Mouse (Mus musculus) effector memory CD4-positive, alpha-beta T cell, adult 5 months (primary cell): ENCODE data around the gene Gm43191. TPM values are rescaled to one million over a fixed set of nuclear protein-coding genes. Genes with fewer than 3 reads are reported as not detected.

Experiments used
- polyA plus RNA-seq: library from polyadenylated mRNA; unstranded; fragments of 100-300 nt; shearing (Covaris generic); gene quantifications from one replicate; pipeline ENCODE4 v1.2.1, GENCODE M21; 2017

Gene Gm43191
- polyA plus RNA-seq, result not detected

DNA sequence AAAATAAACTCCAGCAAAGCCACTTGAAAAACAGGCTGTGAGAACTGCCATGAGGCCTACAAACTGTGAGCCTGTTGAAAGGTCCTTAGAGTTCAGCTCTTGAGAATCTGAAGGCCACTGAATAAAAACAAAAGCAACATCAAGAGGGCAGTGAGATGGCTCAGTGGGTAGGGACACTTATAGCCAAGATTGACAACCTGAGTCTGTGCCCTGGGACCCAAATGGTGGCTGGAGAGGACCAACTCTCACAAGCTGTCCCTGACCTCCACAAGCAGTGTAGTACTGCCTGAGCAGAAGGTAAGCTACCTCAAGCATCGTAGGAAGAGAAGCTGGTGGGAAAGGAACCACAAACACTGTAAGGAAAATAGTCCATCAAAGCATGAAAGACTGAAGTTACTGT, at the start of gene Gm43191:
TSS of gene Gm43191 (minus strand) at position 101 of the 400 bp plus-strand sequence.

DNA sequence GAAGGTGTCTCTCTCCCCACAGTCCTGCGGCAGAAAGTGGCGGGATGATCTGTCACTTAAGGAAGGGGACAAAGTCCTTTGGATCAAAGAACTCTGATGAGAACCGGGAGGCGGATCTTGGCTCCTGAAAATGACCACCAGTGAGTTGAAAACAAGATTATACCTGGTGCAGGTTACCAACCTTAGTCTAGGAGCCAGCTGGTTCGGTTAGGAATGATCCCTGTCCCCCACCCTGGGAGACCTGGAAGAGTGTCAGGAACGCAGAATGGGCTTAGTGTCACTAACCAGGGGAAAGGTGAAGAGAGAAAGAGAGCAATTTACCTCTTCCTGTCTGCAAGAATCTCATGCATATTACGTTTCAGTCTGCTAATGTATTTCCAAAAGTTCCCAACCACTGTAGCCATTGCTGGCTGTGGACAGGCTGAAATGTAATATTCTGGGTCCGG, 31.4 kb upstream of the Gm43191 start, which contains the start of gene Slc35a3:
TSS of gene Slc35a3 (minus strand) at position 396 of the 446 bp plus-strand sequence.

DNA sequence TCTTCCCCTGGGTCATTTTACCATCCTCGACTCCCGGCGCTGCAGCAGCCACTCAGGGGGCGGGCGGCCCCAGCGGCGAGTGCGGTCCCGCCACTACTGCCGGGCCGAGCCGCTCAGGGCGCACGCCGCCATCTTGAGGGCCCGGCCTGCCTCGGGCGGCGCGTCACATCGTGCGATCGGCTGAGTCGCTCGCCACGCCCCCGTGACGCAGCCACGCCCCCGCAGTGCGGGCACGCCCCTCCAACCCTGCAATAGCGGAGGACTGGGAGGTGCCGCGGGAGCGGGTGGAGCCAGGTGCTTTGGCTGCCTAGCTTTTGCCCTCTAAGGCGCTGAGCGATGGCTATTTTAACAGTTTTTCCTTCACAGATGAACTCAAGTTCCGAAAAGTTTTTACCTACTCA, 18.6 kb downstream of the Gm43191 start, which contains the start of gene Mfsd14a:
TSS of gene Mfsd14a (minus strand) at position 215 of the 401 bp plus-strand sequence.

DNA sequence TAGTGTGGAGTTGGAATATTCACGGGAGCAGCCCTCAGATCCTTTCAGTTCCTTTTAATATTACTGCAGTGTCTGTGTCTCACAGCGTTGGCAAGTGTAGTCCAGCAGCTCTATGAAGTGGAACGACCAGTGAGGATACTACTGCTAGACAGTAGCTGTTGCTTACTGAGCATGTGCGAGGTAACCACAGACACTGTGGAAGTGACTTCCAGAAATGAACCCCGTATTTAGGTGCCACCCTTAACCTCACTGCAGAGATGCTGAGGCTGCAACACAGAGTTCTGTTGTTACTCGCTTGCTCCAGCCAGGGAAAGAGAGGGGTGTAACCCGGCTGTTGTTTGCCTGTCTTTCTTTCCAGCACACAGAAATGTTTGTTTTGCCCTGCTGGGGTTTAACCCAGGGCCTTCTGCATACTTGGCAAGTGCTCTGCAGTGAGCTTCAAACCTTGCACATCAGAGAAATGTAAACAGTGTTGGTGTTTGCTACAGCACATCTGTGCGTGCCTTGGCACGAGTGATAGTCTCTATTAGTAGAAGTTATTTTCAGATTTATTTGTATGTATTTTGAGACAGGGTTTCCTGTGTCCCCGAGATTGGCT, 66.7 kb downstream of the Gm43191 start, which contains the start of gene Trmt13:
TSS of gene Trmt13 (minus strand) at position 293 of the 598 bp plus-strand sequence.

DNA sequence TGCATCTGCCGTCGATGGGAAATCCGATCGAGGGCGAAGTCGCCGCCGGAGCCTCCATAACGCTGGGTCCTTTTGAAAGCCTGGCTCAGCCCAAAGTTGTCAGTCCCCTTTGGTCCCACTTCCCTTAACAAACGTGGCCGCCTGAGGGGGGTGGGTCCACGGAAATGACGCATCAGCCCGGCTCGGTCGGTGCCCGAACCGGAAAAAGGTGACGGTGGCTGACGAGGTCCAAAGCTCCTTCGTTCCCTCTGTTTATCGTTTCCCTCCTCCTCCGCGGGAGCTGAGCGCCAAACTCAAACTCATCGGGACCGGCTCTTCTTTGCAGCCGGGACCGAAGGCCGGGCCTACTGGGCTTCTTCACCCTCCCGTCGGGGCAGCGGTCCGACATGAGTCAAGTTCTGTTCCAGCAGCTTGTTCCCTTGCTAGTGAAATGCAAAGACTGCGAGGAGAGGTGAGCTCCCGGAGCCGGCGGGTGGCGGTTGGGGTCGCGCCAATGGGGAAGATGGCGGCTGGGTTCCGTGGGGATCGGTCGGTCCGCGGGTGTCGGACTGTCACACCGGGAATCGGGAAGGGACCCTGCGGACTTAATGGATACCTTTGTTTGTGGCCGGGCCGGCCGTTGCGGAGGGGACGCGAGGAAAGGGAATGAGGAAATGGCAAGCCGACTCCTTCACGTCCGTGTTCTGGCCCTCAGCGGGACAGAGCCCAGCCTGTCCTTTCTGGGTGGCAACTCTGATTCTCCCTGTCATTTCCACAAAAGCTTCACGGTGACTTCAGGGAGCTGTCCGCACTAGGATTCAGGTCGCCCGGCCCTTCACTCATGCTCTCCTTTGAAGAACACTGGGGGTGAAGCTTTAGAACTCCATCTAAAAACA, 86.1 kb downstream of the Gm43191 start, which contains the start of gene Sass6:
TSS of gene Sass6 (plus strand) at position 255 of the 875 bp plus-strand sequence.

Other genes with a start within 250 kb of the Gm43191 start
- gene Rtca, start 173.1 kb downstream of the Gm43191 start, polyA plus RNA-seq, result 31.0 TPM
- 10.7 TPM for gene Dbt, start 168.2 kb downstream of the Gm43191 start, polyA plus RNA-seq
- 1.1 TPM for gene Lrrc39, start 118.3 kb downstream of the Gm43191 start, polyA plus RNA-seq
- gene Sass6, start 86.3 kb downstream of the Gm43191 start, polyA plus RNA-seq, result 3.8 TPM
- gene Trmt13, start 66.7 kb downstream of the Gm43191 start, polyA plus RNA-seq, result 31.6 TPM
- gene Mfsd14a, start 18.6 kb downstream of the Gm43191 start, polyA plus RNA-seq, result 172 TPM
- gene Slc35a3, start 31.6 kb upstream of the Gm43191 start, polyA plus RNA-seq, result 23.1 TPM
- gene Agl, start 126.9 kb upstream of the Gm43191 start, polyA plus RNA-seq, result 4.9 TPM
- 19.5 TPM for gene Frrs1, start 178.2 kb upstream of the Gm43191 start, polyA plus RNA-seq